Mouse (Mus musculus) liver, adult 2 months (tissue): ENCODE measurements around the gene Rdm1.

Experiments
- CTCF ChIP-seq: fragments of 200-500 bp; IDR thresholded peaks from 2 replicates; pipeline ENCODE4 v1.5.1; 2011; ENCODE audit warnings: low read depth, low read length, control low read depth
- POLR2A ChIP-seq: fragments of 200-500 bp; IDR thresholded peaks from 2 replicates; pipeline ENCODE4 v1.6.1; 2011; ENCODE audit warnings: low read length, control low read depth; ENCODE audit not compliant: insufficient read depth; ENCODE audit errors: extremely low read depth

DNA sequence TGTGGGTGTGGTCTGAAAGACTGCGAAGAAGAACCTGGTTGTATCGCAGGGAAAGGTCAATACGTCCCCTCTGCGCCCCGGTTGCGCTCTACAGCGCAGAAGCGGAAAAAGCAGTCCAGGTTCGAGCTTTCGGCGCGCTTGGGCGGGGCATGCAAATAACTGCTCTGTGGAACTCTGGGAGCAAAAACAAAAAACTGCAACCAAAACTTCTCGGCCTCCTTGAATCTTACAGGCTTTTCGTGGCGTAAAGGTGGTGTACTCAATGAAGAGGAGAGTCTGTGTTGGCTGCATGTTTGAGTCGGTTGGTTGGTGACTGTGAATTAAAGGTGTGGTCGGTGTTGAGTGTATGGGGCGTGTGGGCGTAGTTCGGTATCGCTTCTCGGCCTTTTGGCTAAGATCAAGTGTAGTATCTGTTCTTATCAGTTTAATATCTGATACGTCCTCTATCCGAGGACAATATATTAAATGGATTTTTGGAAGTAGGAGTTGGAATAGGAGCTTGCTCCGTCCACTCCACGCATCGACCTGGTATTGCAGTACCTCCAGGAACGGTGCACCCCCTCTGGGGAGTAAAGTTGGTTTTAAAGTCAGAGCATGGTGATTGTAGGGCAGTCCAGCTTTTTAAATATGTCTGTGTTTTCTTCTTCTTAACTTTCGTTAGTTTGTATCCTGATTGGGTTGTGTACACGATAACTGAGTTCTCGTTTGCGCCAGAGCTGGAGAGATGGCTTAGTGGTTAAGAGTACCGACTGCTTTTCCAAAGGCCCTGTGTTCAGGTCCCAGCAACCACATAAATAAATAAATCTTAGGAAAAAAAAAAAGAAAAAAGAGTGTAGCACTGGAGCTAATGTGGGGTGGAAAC lies at the start of gene Rdm1:
- TF ChIP-seq CTCF: no peak
- peak; percentile 89 for TF ChIP-seq POLR2A
